Mouse (Mus musculus) heart, embryonic 16.5 days (tissue): ENCODE measurements around the gene Myrf. TPM values are rescaled to one million over a fixed set of nuclear protein-coding genes. Genes with fewer than 3 reads are reported as not detected.

ENCODE experiments used
- ATAC-seq: fragments of 200-750 bp; cut with Nextera tagmentation; replicated peaks from 2 replicates; pipeline ENCODE4 v1.8.0; 2017; ENCODE audit warnings: moderate number of reproducible peaks; ENCODE audit not compliant: insufficient read depth, low FRiP score; ENCODE audit errors: extremely low read depth
- H3K27ac ChIP-seq: fragments of 300-500 bp; sonication (generic); 2 replicates; pipeline ENCODE4 v1.5.1; 2014; ENCODE audit warnings: mild to moderate bottlenecking, low read length, control low read depth, moderate library complexity
- H3K27me3 ChIP-seq: fragments of 300-500 bp; sonication (generic); 2 replicates; pipeline ENCODE4 v1.6.1; 2014; ENCODE audit warnings: low read length, mixed read lengths; ENCODE audit not compliant: control insufficient read depth, insufficient read depth
- H3K36me3 ChIP-seq: fragments of 300-500 bp; sonication (generic); 2 replicates; pipeline ENCODE4 v1.6.1; 2014; ENCODE audit not compliant: control insufficient read depth, insufficient read depth
- H3K4me1 ChIP-seq: fragments of 300-500 bp; sonication (generic); 2 replicates; pipeline ENCODE4 v1.6.1; 2014; ENCODE audit warnings: low read length, mixed read lengths; ENCODE audit not compliant: control insufficient read depth, insufficient read depth
- H3K4me2 ChIP-seq: fragments of 300-500 bp; sonication (generic); 2 replicates; pipeline ENCODE4 v1.6.1; 2014; ENCODE audit warnings: low read depth, mild to moderate bottlenecking, control low read depth, low read length
- H3K4me3 ChIP-seq: fragments of 300-500 bp; sonication (generic); 2 replicates; pipeline ENCODE4 v1.5.1; 2014; ENCODE audit warnings: mild to moderate bottlenecking, control low read depth, low read length
- H3K9ac ChIP-seq: fragments of 300-500 bp; sonication (generic); 2 replicates; pipeline ENCODE4 v1.6.1; 2014; ENCODE audit warnings: low read length, control low read depth
- H3K9me3 ChIP-seq: fragments of 300-500 bp; sonication (generic); replicated peaks from 2 replicates; pipeline ENCODE4 v1.6.1; 2016; ENCODE audit warnings: low read length; ENCODE audit not compliant: control insufficient read depth
- WGBS: fragments of 180-500 bp; shearing (Covaris S2); extraction: QIAGEN DNeasy Blood & Tissue Kit; methylation state at CpG from one replicate; pipeline ENCODE4 v1.1.7; 2014; 5-methylcytosine and 5-hydroxymethylcytosine counted together
- polyA plus RNA-seq: library from polyadenylated mRNA; unstranded; fragments of >200 nt; fragmentation: Nextera tagmentation; extraction: Ambion mirVana; gene quantifications from 2 replicates; pipeline ENCODE4 v1.2.1, GENCODE M21; 2015

Gene Myrf
- 4.2 TPM in 2 replicates for polyA plus RNA-seq

- H3K27ac ChIP-seq = no peak within 1 kb of the TSS
- H3K9me3 ChIP-seq = no peaks in the 10 kb centered on the region
- H3K4me2 ChIP-seq = peak within 1 kb of the TSS; percentile 90
- H3K36me3 ChIP-seq = no peaks in the 10 kb centered on the region
- H3K4me1 ChIP-seq = 0 out of 2 replicates have a peak, but pooled peaks cover 2% of the 10 kb centered on the region
- H3K4me3 ChIP-seq = peak within 1 kb of the TSS; percentile 60
- WGBS = 8% methylated on average over 43 of the region's 43 CpGs
- H3K27me3 ChIP-seq = peaks cover 9% of the 10 kb centered on the region
- ATAC-seq = peak; percentile 71
- peak within 1 kb of the TSS; percentile 71 for H3K9ac ChIP-seq
Measured at GRCm38 (mm10) chr19:10240654-10241305, at the start of gene Myrf. TSS of gene Myrf (minus strand) at chr19:10240748.

GRCm38 (mm10) chr19:10289609-10290150 is 49.1 kb upstream of the Myrf start:
- H3K9ac ChIP-seq = no peak overlapping the region
- ATAC-seq = peak; percentile 49

GRCm38 (mm10) chr19:10288125-10289040 is 47.8 kb upstream of the Myrf start:
- H3K27me3 ChIP-seq = no peaks in the 10 kb centered on the region
- 78% methylated on average over 8 of the region's 8 CpGs for WGBS
- ATAC-seq = no peak
- H3K36me3 ChIP-seq = no peaks in the 10 kb centered on the region
- peaks cover 4% of the 10 kb centered on the region; the same call in 1 of the 2 replicates for H3K4me1 ChIP-seq
- no peaks in the 10 kb centered on the region for H3K9me3 ChIP-seq
- H3K9ac ChIP-seq = no peak overlapping the region
- H3K4me3 ChIP-seq = no peak overlapping the region
- no peak overlapping the region for H3K4me2 ChIP-seq
- no peak overlapping the region for H3K27ac ChIP-seq

More at GRCm38 (mm10) chr19:10289609-10290150, 49.1 kb upstream of the Myrf start:
- H3K4me1 ChIP-seq = peaks cover 9% of the 10 kb centered on the region
- H3K9me3 ChIP-seq = no peaks in the 10 kb centered on the region
- H3K27me3 ChIP-seq = no peaks in the 10 kb centered on the region
- H3K4me2 ChIP-seq = no peak overlapping the region
- WGBS = 43% methylated on average over 4 of the region's 4 CpGs
- no peaks in the 10 kb centered on the region for H3K36me3 ChIP-seq
- H3K4me3 ChIP-seq = no peak overlapping the region
- H3K27ac ChIP-seq = 0 out of 2 replicates have a peak overlapping the region, but pooled peaks have one; percentile 9

GRCm38 (mm10) chr19:10286458-10286872 is 45.9 kb upstream of the Myrf start:
- Histone ChIP-seq H3K4me1 (peaks cover 9% of the 10 kb centered on the region), H3K9me3 (no peaks in the 10 kb centered on the region), H3K27ac (no peak overlapping the region), H3K36me3 (no peaks in the 10 kb centered on the region), H3K27me3 (peaks cover 3% of the 10 kb centered on the region; the same call in 1 of the 2 replicates), H3K4me3 (no peak overlapping the region), H3K9ac (no peak overlapping the region; the same call in 1 of the 2 replicates), H3K4me2 (no peak overlapping the region)
- WGBS = 69% methylated on average over 10 of the region's 10 CpGs
- ATAC-seq = no peak

GRCm38 (mm10) chr19:10280771-10281540 is 40.4 kb upstream of the Myrf start:
- no peaks in the 10 kb centered on the region for H3K36me3 ChIP-seq
- peaks cover 3% of the 10 kb centered on the region; the same call in 1 of the 2 replicates for H3K27me3 ChIP-seq
- ATAC-seq = no peak
- peaks cover 36% of the 10 kb centered on the region for H3K4me1 ChIP-seq
- H3K4me2 ChIP-seq = peak overlapping the region; percentile 8; the same call in 1 of the 2 replicates
- no peak overlapping the region for H3K27ac ChIP-seq
- H3K4me3 ChIP-seq = no peak overlapping the region
- WGBS = 38% methylated on average over 14 of the region's 14 CpGs
- 0 out of 2 replicates have a peak overlapping the region, but pooled peaks have one; percentile 26 for H3K9ac ChIP-seq
- H3K9me3 ChIP-seq = no peaks in the 10 kb centered on the region

GRCm38 (mm10) chr19:10279668-10280067 is 39.1 kb upstream of the Myrf start:
- no peak overlapping the region for H3K9ac ChIP-seq
- peaks cover 3% of the 10 kb centered on the region; the same call in 1 of the 2 replicates for H3K27me3 ChIP-seq
- ATAC-seq = no peak
- no peak overlapping the region for H3K27ac ChIP-seq
- no peak overlapping the region for H3K4me3 ChIP-seq
- H3K36me3 ChIP-seq = no peaks in the 10 kb centered on the region
- H3K4me1 ChIP-seq = peaks cover 36% of the 10 kb centered on the region
- H3K4me2 ChIP-seq = no peak overlapping the region
- no peaks in the 10 kb centered on the region for H3K9me3 ChIP-seq
- 60% methylated on average over 9 of the region's 9 CpGs for WGBS

- H3K27me3 ChIP-seq = peaks cover 3% of the 10 kb centered on the region; the same call in 1 of the 2 replicates
- WGBS = 45% methylated on average over 6 of the region's 6 CpGs
- H3K4me3 ChIP-seq = no peak overlapping the region
- no peaks in the 10 kb centered on the region for H3K36me3 ChIP-seq
- H3K4me2 ChIP-seq = no peak overlapping the region
- ATAC-seq = no peak
- H3K27ac ChIP-seq = no peak overlapping the region
- H3K4me1 ChIP-seq = peaks cover 37% of the 10 kb centered on the region
- no peak overlapping the region for H3K9ac ChIP-seq
- no peaks in the 10 kb centered on the region for H3K9me3 ChIP-seq
Measured at GRCm38 (mm10) chr19:10278669-10279324, 38.2 kb upstream of the Myrf start.

- 55% methylated on average over 5 of the region's 5 CpGs for WGBS
- H3K4me1 ChIP-seq = peaks cover 43% of the 10 kb centered on the region
Measured at GRCm38 (mm10) chr19:10277759-10278158, 37.2 kb upstream of the Myrf start.

More at GRCm38 (mm10) chr19:10277759-10278158, 37.2 kb upstream of the Myrf start:
- Histone ChIP-seq H3K4me2 (no peak overlapping the region), H3K27me3 (peaks cover 3% of the 10 kb centered on the region; the same call in 1 of the 2 replicates), H3K27ac (no peak overlapping the region; the same call in 1 of the 2 replicates), H3K9me3 (no peaks in the 10 kb centered on the region), H3K36me3 (no peaks in the 10 kb centered on the region), H3K9ac (no peak overlapping the region), H3K4me3 (no peak overlapping the region)
- ATAC-seq = no peak
